Mouse (Mus musculus) kidney, adult 8-10 months (tissue): ENCODE measurements around the gene Itga11.

Experiments used
- DNase-seq, 2 experiments: peaks; one replicate each; pipeline ENCODE4 v3.0.0; 2022

Gene Itga11

GRCm38 (mm10) chr9:62689748-62690147 is 12.1 kb downstream of the Itga11 start:
- no peak for DNase-seq

- DNase-seq = no peak
Observed at GRCm38 (mm10) chr9:62694054-62694453, 16.4 kb downstream of the Itga11 start.

GRCm38 (mm10) chr9:62695210-62695609 is 17.6 kb downstream of the Itga11 start:
- no peak for DNase-seq

- no peak for DNase-seq
Observed at GRCm38 (mm10) chr9:62696799-62697198, 19.2 kb downstream of the Itga11 start.

- DNase-seq = no peak
Observed at GRCm38 (mm10) chr9:62707267-62707666, 29.6 kb downstream of the Itga11 start.

GRCm38 (mm10) chr9:62707870-62708269 is 30.2 kb downstream of the Itga11 start:
- DNase-seq = no peak

- no peak for DNase-seq
Observed at GRCm38 (mm10) chr9:62709983-62710382, 32.4 kb downstream of the Itga11 start.

GRCm38 (mm10) chr9:62712374-62712773 is 34.7 kb downstream of the Itga11 start:
- DNase-seq = no peak

- no peak for DNase-seq
Observed at GRCm38 (mm10) chr9:62713040-62713439, 35.4 kb downstream of the Itga11 start.

- no peak for DNase-seq
Observed at GRCm38 (mm10) chr9:62714336-62714735, 36.7 kb downstream of the Itga11 start.

- DNase-seq = no peak
Observed at GRCm38 (mm10) chr9:62717982-62718381, 40.4 kb downstream of the Itga11 start.

- DNase-seq = no peak
Observed at GRCm38 (mm10) chr9:62721791-62722190, 44.2 kb downstream of the Itga11 start.

GRCm38 (mm10) chr9:62722716-62723115 is 45.1 kb downstream of the Itga11 start:
- no peak for DNase-seq

GRCm38 (mm10) chr9:62724175-62724574 is 46.5 kb downstream of the Itga11 start:
- no peak for DNase-seq

GRCm38 (mm10) chr9:62725247-62725646 is 47.6 kb downstream of the Itga11 start:
- DNase-seq = no peak

- DNase-seq = no peak
Observed at GRCm38 (mm10) chr9:62726472-62726871, 48.8 kb downstream of the Itga11 start.

GRCm38 (mm10) chr9:62744558-62745275 is 67.1 kb downstream of the Itga11 start:
- peak in 1 of 2 experiments; percentile 26 for DNase-seq

- DNase-seq = peak; percentile 14 to 39
Observed at GRCm38 (mm10) chr9:62746646-62747045, 69.0 kb downstream of the Itga11 start.

- DNase-seq = peak in 1 of 2 experiments; percentile 24
Observed at GRCm38 (mm10) chr9:62749666-62750065, 72.0 kb downstream of the Itga11 start.

- no peak for DNase-seq
Observed at GRCm38 (mm10) chr9:62750381-62750780, 72.8 kb downstream of the Itga11 start.

- DNase-seq = no peak
Observed at GRCm38 (mm10) chr9:62758288-62758687, 80.7 kb downstream of the Itga11 start.

- no peak for DNase-seq
Observed at GRCm38 (mm10) chr9:62759601-62760000, 82.0 kb downstream of the Itga11 start.

GRCm38 (mm10) chr9:62763478-62763877 is 85.9 kb downstream of the Itga11 start:
- DNase-seq = no peak

- DNase-seq = no peak
Observed at GRCm38 (mm10) chr9:62765346-62765745, 87.7 kb downstream of the Itga11 start.

- no peak for DNase-seq
Observed at GRCm38 (mm10) chr9:62767464-62767863, 89.8 kb downstream of the Itga11 start.
